Mouse (Mus musculus): Measurements from ENCODE around the gene Nckap5. TPM values are rescaled to one million over a fixed set of nuclear protein-coding genes. Genes with fewer than 3 reads are reported as not detected.
"Not testable (repeated sequence)": the region's sequence is repeated elsewhere in the genome, so short reads cannot be mapped to it uniquely, and the experiment has no call there.

The Nckap5 gene
- polyA plus RNA-seq, 1 experiment from 2014 or later, result 24.1 TPM

GRCm38 (mm10) chr1:126822246-126822645 is 8.4 kb downstream of the Nckap5 start:
- Histone ChIP-seq H3K9me3 (replicated peaks) (no peaks in the 10 kb centered on the region), H3K4me2 (replicated peaks) (no peak overlapping the region), H3K36me3 (no peaks in the 10 kb centered on the region), H3K27me3 (no peaks in the 10 kb centered on the region), H3K27ac (no peak overlapping the region), H3K4me3 (no peak overlapping the region), H3K9ac (no peak overlapping the region), H3K4me1 (0 out of 2 replicates have a peak, but pooled peaks cover 4% of the 10 kb centered on the region)
- no peak for ATAC-seq (ENCODE audit: low FRiP score)
- WGBS, result 83% methylated on average over 6 of the region's 6 CpGs

DNA sequence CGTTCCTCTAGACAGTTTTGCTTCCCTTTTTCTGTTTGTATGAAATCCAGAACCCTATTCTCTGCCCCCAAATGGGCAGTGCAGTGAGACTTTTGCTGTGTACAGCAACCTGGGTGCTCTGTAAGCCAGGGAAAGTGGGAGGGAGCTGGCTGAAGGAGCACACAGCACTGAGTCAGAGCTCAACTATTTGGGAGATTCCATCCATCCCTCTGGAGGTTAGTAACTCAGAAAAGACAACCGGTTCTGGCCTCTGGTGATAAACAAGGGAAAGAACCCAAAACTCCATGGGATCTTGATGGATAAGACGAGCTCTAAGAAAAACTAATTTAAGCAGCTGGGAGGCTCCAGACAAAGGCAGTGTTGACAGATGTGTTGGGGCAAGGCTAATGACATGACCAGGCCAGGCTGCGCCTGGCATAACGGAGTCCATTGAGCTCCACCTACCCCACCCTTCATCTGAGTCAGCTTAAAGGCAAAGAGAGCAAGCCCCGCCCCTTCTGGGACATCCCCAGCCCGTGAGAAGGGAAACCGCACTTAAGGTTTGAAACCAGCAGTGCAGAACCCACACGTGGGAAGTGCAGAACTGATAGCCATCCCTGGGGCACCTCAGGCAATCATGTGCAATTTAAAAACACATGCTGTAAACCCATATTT is 13.1 kb downstream of the Nckap5 start:
- no peak overlapping the region for H3K4me3 ChIP-seq
- WGBS, result 25% methylated on average over 9 of the region's 9 CpGs
- H3K4me1 ChIP-seq, result 0 out of 2 replicates have a peak, but pooled peaks cover 4% of the 10 kb centered on the region
- no peaks in the 10 kb centered on the region for H3K9me3 ChIP-seq (replicated peaks)
- no peak overlapping the region for H3K9ac ChIP-seq
- H3K27ac ChIP-seq, result no peak overlapping the region
- peak; percentile 60 for ATAC-seq (ENCODE audit: low FRiP score)
- H3K4me2 ChIP-seq (replicated peaks), result no peak overlapping the region
- H3K27me3 ChIP-seq, result no peaks in the 10 kb centered on the region
- no peaks in the 10 kb centered on the region for H3K36me3 ChIP-seq

DNA sequence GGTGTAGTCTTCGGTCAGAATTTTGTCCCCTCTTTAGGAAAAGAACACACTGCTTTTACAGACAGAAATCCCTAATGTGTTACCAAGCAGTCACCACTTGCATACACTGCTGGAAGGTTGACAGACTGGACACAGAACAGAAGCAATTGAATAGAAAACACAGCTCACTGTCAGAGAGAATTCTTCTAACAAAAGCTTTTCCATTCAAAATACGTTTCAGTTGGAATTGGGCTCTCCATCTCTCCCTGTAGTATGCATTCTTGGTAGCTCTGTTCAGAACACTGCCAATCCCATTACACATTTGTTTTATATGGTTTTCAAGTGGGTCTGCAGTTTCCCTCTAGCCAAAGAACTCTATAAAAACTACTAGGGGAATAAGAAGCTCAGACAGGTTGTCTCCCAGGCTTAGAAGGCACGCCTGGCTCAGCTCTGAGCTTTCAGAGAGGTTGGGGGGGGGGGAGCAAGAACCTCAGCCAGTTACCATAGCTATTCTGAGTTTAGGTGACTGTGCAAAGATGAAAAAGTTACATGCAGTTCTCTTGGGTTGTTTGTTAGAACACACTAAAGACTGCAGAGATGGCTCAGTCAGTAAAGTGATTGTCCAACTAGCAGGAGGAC is 23.5 kb downstream of the Nckap5 start:
- Histone ChIP-seq H3K27ac (no peak overlapping the region), H3K9me3 (replicated peaks) (no peaks in the 10 kb centered on the region), H3K4me1 (no peaks in the 10 kb centered on the region), H3K4me3 (no peak overlapping the region), H3K4me2 (replicated peaks) (no peak overlapping the region), H3K36me3 (no peaks in the 10 kb centered on the region), H3K27me3 (no peaks in the 10 kb centered on the region), H3K9ac (no peak overlapping the region)
- no peak for ATAC-seq (ENCODE audit: low FRiP score)
- WGBS, result 65% methylated on average over 3 of the region's 3 CpGs

GRCm38 (mm10) chr1:126806548-126806947 is 24.1 kb downstream of the Nckap5 start:
- no peak overlapping the region for H3K9ac ChIP-seq
- no peaks in the 10 kb centered on the region for H3K27me3 ChIP-seq
- no peaks in the 10 kb centered on the region for H3K9me3 ChIP-seq (replicated peaks)
- no peak for ATAC-seq (ENCODE audit: low FRiP score)
- no peak overlapping the region for H3K27ac ChIP-seq
- 76% methylated on average over 7 of the region's 7 CpGs for WGBS
- no peaks in the 10 kb centered on the region for H3K36me3 ChIP-seq
- no peak overlapping the region for H3K4me2 ChIP-seq (replicated peaks)
- H3K4me1 ChIP-seq, result no peaks in the 10 kb centered on the region
- H3K4me3 ChIP-seq, result no peak overlapping the region

GRCm38 (mm10) chr1:126802405-126802804 is 28.2 kb downstream of the Nckap5 start:
- Histone ChIP-seq H3K27ac (no peak overlapping the region), H3K4me3 (no peak overlapping the region), H3K36me3 (no peaks in the 10 kb centered on the region), H3K4me1 (no peaks in the 10 kb centered on the region), H3K4me2 (replicated peaks) (no peak overlapping the region), H3K9ac (no peak overlapping the region), H3K9me3 (replicated peaks) (no peaks in the 10 kb centered on the region), H3K27me3 (no peaks in the 10 kb centered on the region)
- ATAC-seq (ENCODE audit: low FRiP score), result no peak
- 86% methylated on average over 3 of the region's 3 CpGs for WGBS

- Histone ChIP-seq H3K4me3 (no peak overlapping the region), H3K36me3 (no peaks in the 10 kb centered on the region), H3K4me1 (no peaks in the 10 kb centered on the region), H3K9ac (no peak overlapping the region), H3K9me3 (replicated peaks) (no peaks in the 10 kb centered on the region), H3K4me2 (replicated peaks) (no peak overlapping the region), H3K27ac (no peak overlapping the region), H3K27me3 (no peaks in the 10 kb centered on the region)
- ATAC-seq (ENCODE audit: low FRiP score), result no peak
- 76% methylated on average over 8 of the region's 8 CpGs for WGBS
Measured at GRCm38 (mm10) chr1:126801706-126802105, 28.9 kb downstream of the Nckap5 start.

DNA sequence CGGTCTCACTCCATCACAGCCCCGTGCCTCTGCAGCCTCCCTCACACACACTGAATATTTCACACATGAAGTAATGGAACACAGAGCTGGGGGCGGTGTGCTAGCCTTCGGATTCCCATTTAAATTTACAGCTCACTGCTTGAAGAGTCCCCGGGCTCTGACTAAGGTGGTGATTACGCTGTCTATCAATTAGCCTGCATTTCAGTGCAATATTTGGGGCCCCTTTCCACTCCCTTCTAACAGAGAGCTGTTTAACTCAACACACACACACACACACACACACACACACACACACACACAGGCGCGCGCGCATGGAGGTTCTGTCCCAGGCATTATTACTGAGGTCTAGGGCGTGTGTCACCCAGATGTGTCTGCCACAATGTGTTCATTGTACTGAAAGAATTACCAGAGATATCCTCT is 31.2 kb downstream of the Nckap5 start:
- Histone ChIP-seq H3K27ac (no peak overlapping the region), H3K36me3 (no peaks in the 10 kb centered on the region), H3K4me2 (replicated peaks) (no peak overlapping the region), H3K9me3 (replicated peaks) (no peaks in the 10 kb centered on the region), H3K9ac (no peak overlapping the region), H3K4me3 (no peak overlapping the region), H3K4me1 (no peaks in the 10 kb centered on the region), H3K27me3 (no peaks in the 10 kb centered on the region)
- 70% methylated on average over 11 of the region's 11 CpGs for WGBS
- ATAC-seq (ENCODE audit: low FRiP score), result peak; percentile 22; the same call in 1 of the 2 replicates

DNA sequence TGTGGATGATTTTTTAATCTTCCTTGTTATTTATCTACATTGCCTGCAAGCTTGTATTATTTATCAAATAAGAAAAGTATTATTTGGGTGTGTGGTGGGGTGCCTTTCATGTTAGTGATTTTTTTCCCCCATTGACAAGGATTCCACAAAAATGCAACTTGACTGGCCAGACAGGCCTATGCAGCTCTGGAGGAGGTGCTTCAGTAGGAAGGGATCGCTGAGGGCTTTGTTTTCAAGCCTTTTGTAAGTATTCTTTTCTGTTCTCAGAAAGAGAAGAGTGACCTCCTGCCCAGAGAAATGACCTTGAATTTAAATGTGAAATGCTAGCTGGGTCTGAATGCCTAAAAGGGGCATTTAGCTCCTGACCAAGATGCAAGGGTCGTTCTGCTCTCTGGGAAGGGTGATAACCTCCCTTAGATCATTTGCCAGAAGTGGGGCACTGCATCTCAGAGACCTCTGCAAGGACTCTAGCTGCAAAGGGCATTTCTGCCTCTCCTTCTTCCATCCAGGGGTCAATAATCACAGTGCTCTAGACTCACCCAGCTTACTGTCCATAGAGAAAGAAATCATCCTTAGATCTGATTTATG is 50.2 kb downstream of the Nckap5 start:
- not testable (repeated sequence) for H3K36me3 ChIP-seq; H3K4me3 ChIP-seq; H3K9ac ChIP-seq; H3K9me3 ChIP-seq (replicated peaks); H3K27me3 ChIP-seq; H3K4me1 ChIP-seq; H3K4me2 ChIP-seq (replicated peaks); H3K27ac ChIP-seq
- no CpG with 5 or more reads among the region's 2 CpGs for WGBS
- peak; percentile 29; the same call in 1 of the 2 replicates for ATAC-seq (ENCODE audit: low FRiP score)

DNA sequence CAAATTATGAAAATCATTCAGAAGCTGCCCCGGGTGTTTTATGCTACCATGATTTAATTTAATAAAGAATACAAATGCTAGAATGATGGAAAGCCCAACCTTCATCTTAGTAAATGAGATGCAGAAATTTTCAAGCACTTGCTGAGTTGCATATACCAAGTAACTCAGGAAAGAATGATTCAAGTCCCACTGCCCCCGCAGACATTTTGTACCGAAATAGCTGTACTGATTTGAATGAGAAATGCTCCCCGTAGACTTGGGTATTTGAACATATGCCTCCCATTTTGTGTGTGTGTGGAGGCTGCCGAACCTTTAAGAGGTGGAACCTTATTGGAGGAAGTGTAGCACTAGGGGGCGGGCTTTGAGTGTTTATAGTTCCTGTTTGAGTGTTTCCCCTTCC is 56.7 kb downstream of the Nckap5 start:
- WGBS, result no CpG with 5 or more reads among the region's 6 CpGs
- not testable (repeated sequence) for ATAC-seq (ENCODE audit: low FRiP score)

GRCm38 (mm10) chr1:126766971-126767370 is 63.6 kb downstream of the Nckap5 start:
- Histone ChIP-seq H3K36me3 (no peaks in the 10 kb centered on the region), H3K4me1 (peaks cover 7% of the 10 kb centered on the region), H3K27me3 (no peaks in the 10 kb centered on the region), H3K9ac (no peak overlapping the region), H3K4me3 (no peak overlapping the region), H3K4me2 (replicated peaks) (no peak overlapping the region), H3K9me3 (replicated peaks) (no peaks in the 10 kb centered on the region), H3K27ac (no peak overlapping the region)
- WGBS, result 50% methylated on average over 1 of the region's 1 CpGs
- no peak for ATAC-seq (ENCODE audit: low FRiP score)

More for the DNA sequence above, 56.7 kb downstream of the Nckap5 start:
- not testable (repeated sequence) for H3K27me3 ChIP-seq; H3K36me3 ChIP-seq; H3K9me3 ChIP-seq (replicated peaks); H3K4me1 ChIP-seq; H3K4me2 ChIP-seq (replicated peaks); H3K9ac ChIP-seq; H3K27ac ChIP-seq; H3K4me3 ChIP-seq

- H3K9me3 ChIP-seq (replicated peaks), result no peaks in the 10 kb centered on the region
- H3K9ac ChIP-seq, result no peak overlapping the region
- no peak for ATAC-seq (ENCODE audit: low FRiP score)
- no peaks in the 10 kb centered on the region for H3K27me3 ChIP-seq
- H3K4me2 ChIP-seq (replicated peaks), result no peak overlapping the region
- no peaks in the 10 kb centered on the region for H3K36me3 ChIP-seq
- no peak overlapping the region for H3K27ac ChIP-seq
- 47% methylated on average over 6 of the region's 6 CpGs for WGBS
- peaks cover 7% of the 10 kb centered on the region for H3K4me1 ChIP-seq
- H3K4me3 ChIP-seq, result no peak overlapping the region
Measured at GRCm38 (mm10) chr1:126765506-126766170, 65.0 kb downstream of the Nckap5 start.

DNA sequence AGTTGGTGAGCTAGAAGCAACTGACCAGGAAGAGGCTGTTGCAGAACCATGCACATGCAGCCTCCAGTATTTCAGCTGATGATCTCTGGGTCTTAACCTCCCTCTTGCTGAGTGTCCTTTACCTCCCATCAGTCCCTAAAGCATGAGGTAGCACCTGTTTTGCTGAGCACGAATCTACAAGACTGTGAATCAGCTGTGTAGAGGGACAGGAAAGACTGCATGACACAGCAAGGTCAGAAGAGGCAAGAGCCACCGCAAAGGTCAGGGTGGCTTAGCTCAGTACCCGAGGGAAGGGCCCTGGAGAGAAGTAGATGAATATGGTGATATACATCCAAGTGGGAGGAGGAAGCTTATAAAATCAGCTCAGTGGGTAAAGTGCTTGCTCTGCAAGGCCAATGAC is 66.4 kb downstream of the Nckap5 start:
- ATAC-seq (ENCODE audit: low FRiP score), result no peak
- no peak overlapping the region for H3K4me3 ChIP-seq
- 77% methylated on average over 3 of the region's 3 CpGs for WGBS
- H3K9me3 ChIP-seq (replicated peaks), result no peaks in the 10 kb centered on the region
- no peaks in the 10 kb centered on the region for H3K36me3 ChIP-seq
- no peak overlapping the region for H3K4me2 ChIP-seq (replicated peaks)
- peaks cover 7% of the 10 kb centered on the region for H3K4me1 ChIP-seq
- no peak overlapping the region for H3K9ac ChIP-seq
- no peak overlapping the region for H3K27ac ChIP-seq
- H3K27me3 ChIP-seq, result no peaks in the 10 kb centered on the region
